Mouse (Mus musculus) intestine, embryonic 16.5 days (tissue): ENCODE measurements around the gene Lmo2. TPM values are rescaled to one million over a fixed set of nuclear protein-coding genes. Genes with fewer than 3 reads are reported as not detected.

Source experiments
- ATAC-seq: fragments of 200-750 bp; cut with Nextera tagmentation; 2 replicates; pipeline ENCODE4 v1.8.0; 2017; ENCODE audit warnings: moderate TSS enrichment, moderate library complexity
- H3K27ac ChIP-seq: fragments of 300-500 bp; sonication (generic); 2 replicates; pipeline ENCODE4 v1.5.1; 2014; ENCODE audit warnings: mild to moderate bottlenecking, low read length
- H3K27me3 ChIP-seq: fragments of 300-500 bp; sonication (generic); replicated peaks from 2 replicates; pipeline ENCODE4 v1.6.1; 2014; ENCODE audit warnings: low read length, control low read depth, mixed read lengths; ENCODE audit not compliant: control insufficient read depth, insufficient read depth
- H3K36me3 ChIP-seq: fragments of 300-500 bp; sonication (generic); 2 replicates; pipeline ENCODE4 v1.6.1; 2014; ENCODE audit warnings: low read length, control low read depth; ENCODE audit not compliant: control insufficient read depth, insufficient read depth
- H3K4me1 ChIP-seq: fragments of 300-500 bp; sonication (generic); 2 replicates; pipeline ENCODE4 v1.6.1; 2014; ENCODE audit warnings: low read length, control low read depth, mixed read lengths; ENCODE audit not compliant: control insufficient read depth, insufficient read depth
- H3K4me2 ChIP-seq: fragments of 300-500 bp; sonication (generic); 2 replicates; pipeline ENCODE4 v1.6.1; 2014; ENCODE audit warnings: low read depth, low read length, control low read depth
- H3K4me3 ChIP-seq: fragments of 300-500 bp; sonication (generic); 2 replicates; pipeline ENCODE4 v1.5.1; 2014; ENCODE audit warnings: mild to moderate bottlenecking, low read length
- H3K9ac ChIP-seq: fragments of 300-500 bp; sonication (generic); 2 replicates; pipeline ENCODE4 v1.6.1; 2014; ENCODE audit warnings: low read depth, low read length
- H3K9me3 ChIP-seq: fragments of 300-500 bp; sonication (generic); 2 replicates; pipeline ENCODE4 v1.6.1; 2016; ENCODE audit warnings: low read length, control low read depth; ENCODE audit not compliant: control insufficient read depth
- WGBS: fragments of 180-500 bp; shearing (Covaris S2); extraction: QIAGEN DNeasy Blood & Tissue Kit; methylation state at CpG from one replicate; pipeline ENCODE4 v1.1.7; 2014; 5-methylcytosine and 5-hydroxymethylcytosine counted together
- polyA plus RNA-seq: library from polyadenylated mRNA; unstranded; fragments of >200 nt; fragmentation: Nextera tagmentation; extraction: Ambion mirVana; gene quantifications from 2 replicates; pipeline ENCODE4 v1.2.1, GENCODE M21; 2015

Gene Lmo2
- polyA plus RNA-seq, 1 experiment from 2014 or later, result 14.6 TPM

GRCm38 (mm10) chr2:103955714-103956113, 2.1 kb upstream of the Lmo2 start:
- no peak for ATAC-seq
- Histone ChIP-seq H3K27me3 (no peaks in the 10 kb centered on the region), H3K4me1 (no peaks in the 10 kb centered on the region)

GRCm38 (mm10) chr2:103956867-103957266, 919 bp upstream of the Lmo2 start:
- Histone ChIP-seq H3K4me1 (no peaks in the 10 kb centered on the region), H3K36me3 (no peaks in the 10 kb centered on the region), H3K9ac (no peak overlapping the region), H3K4me2 (no peak overlapping the region), H3K27me3 (no peaks in the 10 kb centered on the region), H3K4me3 (no peak overlapping the region), H3K9me3 (no peaks in the 10 kb centered on the region), H3K27ac (no peak overlapping the region)
- ATAC-seq, result peak; percentile 76
- WGBS, result 73% methylated on average over 6 of the region's 6 CpGs

More at GRCm38 (mm10) chr2:103955714-103956113, 2.1 kb upstream of the Lmo2 start:
- H3K36me3 ChIP-seq, result no peaks in the 10 kb centered on the region
- H3K27ac ChIP-seq, result no peak overlapping the region
- H3K9ac ChIP-seq, result no peak overlapping the region
- no peaks in the 10 kb centered on the region for H3K9me3 ChIP-seq
- WGBS, result 80% methylated on average over 3 of the region's 3 CpGs
- no peak overlapping the region for H3K4me3 ChIP-seq
- H3K4me2 ChIP-seq, result no peak overlapping the region

GRCm38 (mm10) chr2:103958634-103959033, 848 bp downstream of the Lmo2 start:
- WGBS, result 70% methylated on average over 3 of the region's 3 CpGs
- Histone ChIP-seq H3K9ac (no peak overlapping the region), H3K27ac (no peak overlapping the region), H3K4me2 (no peak overlapping the region), H3K36me3 (no peaks in the 10 kb centered on the region), H3K27me3 (no peaks in the 10 kb centered on the region), H3K9me3 (no peaks in the 10 kb centered on the region), H3K4me1 (no peaks in the 10 kb centered on the region), H3K4me3 (no peak overlapping the region)
- ATAC-seq, result no peak

GRCm38 (mm10) chr2:103959066-103959465, 1.3 kb downstream of the Lmo2 start:
- no peak overlapping the region for H3K9ac ChIP-seq
- H3K27ac ChIP-seq, result no peak overlapping the region
- no peaks in the 10 kb centered on the region for H3K36me3 ChIP-seq
- no peaks in the 10 kb centered on the region for H3K9me3 ChIP-seq
- H3K4me3 ChIP-seq, result no peak overlapping the region
- no peak for ATAC-seq
- WGBS, result 80% methylated on average over 5 of the region's 5 CpGs
- H3K27me3 ChIP-seq, result no peaks in the 10 kb centered on the region
- H3K4me2 ChIP-seq, result no peak overlapping the region
- no peaks in the 10 kb centered on the region for H3K4me1 ChIP-seq

GRCm38 (mm10) chr2:103959574-103959973, 1.8 kb downstream of the Lmo2 start:
- ATAC-seq, result no peak
- WGBS, result 85% methylated on average over 6 of the region's 6 CpGs
- Histone ChIP-seq H3K36me3 (no peaks in the 10 kb centered on the region), H3K4me1 (no peaks in the 10 kb centered on the region), H3K9me3 (no peaks in the 10 kb centered on the region), H3K9ac (no peak overlapping the region), H3K27me3 (no peaks in the 10 kb centered on the region), H3K4me2 (no peak overlapping the region), H3K27ac (no peak overlapping the region), H3K4me3 (no peak overlapping the region)

- Histone ChIP-seq H3K4me3 (no peak overlapping the region), H3K4me2 (no peak overlapping the region), H3K27me3 (0 out of 2 replicates have a peak, but pooled peaks cover 2% of the 10 kb centered on the region), H3K9ac (no peak overlapping the region), H3K9me3 (no peaks in the 10 kb centered on the region), H3K4me1 (no peaks in the 10 kb centered on the region), H3K36me3 (no peaks in the 10 kb centered on the region), H3K27ac (no peak overlapping the region)
- 77% methylated on average over 4 of the region's 4 CpGs for WGBS
- ATAC-seq, result no peak
Measured at GRCm38 (mm10) chr2:103962349-103962748, 4.6 kb downstream of the Lmo2 start.

GRCm38 (mm10) chr2:103965391-103965790, 7.6 kb downstream of the Lmo2 start:
- H3K27me3 ChIP-seq, result peaks cover 6% of the 10 kb centered on the region; the same call in 1 of the 2 replicates
- 0 out of 2 replicates have a peak, but pooled peaks cover under 1% of the 10 kb centered on the region for H3K4me1 ChIP-seq
- H3K27ac ChIP-seq, result no peak overlapping the region
- no peaks in the 10 kb centered on the region for H3K9me3 ChIP-seq
- no peak overlapping the region for H3K4me2 ChIP-seq
- 88% methylated on average over 3 of the region's 3 CpGs for WGBS
- no peak overlapping the region for H3K9ac ChIP-seq
- H3K4me3 ChIP-seq, result no peak overlapping the region
- ATAC-seq, result no peak
- H3K36me3 ChIP-seq, result no peaks in the 10 kb centered on the region

GRCm38 (mm10) chr2:103968186-103968585, 10.4 kb downstream of the Lmo2 start:
- Histone ChIP-seq H3K9ac (no peak overlapping the region), H3K4me2 (no peak overlapping the region), H3K27ac (no peak overlapping the region), H3K4me3 (no peak overlapping the region), H3K9me3 (no peaks in the 10 kb centered on the region), H3K4me1 (peaks cover 4% of the 10 kb centered on the region), H3K36me3 (no peaks in the 10 kb centered on the region), H3K27me3 (peaks cover 13% of the 10 kb centered on the region; the same call in 1 of the 2 replicates)
- 64% methylated on average over 4 of the region's 4 CpGs for WGBS
- no peak for ATAC-seq

- Histone ChIP-seq H3K9me3 (no peaks in the 10 kb centered on the region), H3K4me2 (peak overlapping the region; percentile 98), H3K4me3 (peak overlapping the region; percentile 82), H3K36me3 (no peaks in the 10 kb centered on the region), H3K4me1 (peaks cover 4% of the 10 kb centered on the region), H3K27ac (peak overlapping the region; percentile 31; the same call in 1 of the 2 replicates), H3K27me3 (peaks cover 13% of the 10 kb centered on the region; the same call in 1 of the 2 replicates), H3K9ac (peak overlapping the region; percentile 78)
- no peak for ATAC-seq
- 22% methylated on average over 10 of the region's 10 CpGs for WGBS
Measured at GRCm38 (mm10) chr2:103968919-103969436, 11.2 kb downstream of the Lmo2 start.
